In the genomic region with DNA sequence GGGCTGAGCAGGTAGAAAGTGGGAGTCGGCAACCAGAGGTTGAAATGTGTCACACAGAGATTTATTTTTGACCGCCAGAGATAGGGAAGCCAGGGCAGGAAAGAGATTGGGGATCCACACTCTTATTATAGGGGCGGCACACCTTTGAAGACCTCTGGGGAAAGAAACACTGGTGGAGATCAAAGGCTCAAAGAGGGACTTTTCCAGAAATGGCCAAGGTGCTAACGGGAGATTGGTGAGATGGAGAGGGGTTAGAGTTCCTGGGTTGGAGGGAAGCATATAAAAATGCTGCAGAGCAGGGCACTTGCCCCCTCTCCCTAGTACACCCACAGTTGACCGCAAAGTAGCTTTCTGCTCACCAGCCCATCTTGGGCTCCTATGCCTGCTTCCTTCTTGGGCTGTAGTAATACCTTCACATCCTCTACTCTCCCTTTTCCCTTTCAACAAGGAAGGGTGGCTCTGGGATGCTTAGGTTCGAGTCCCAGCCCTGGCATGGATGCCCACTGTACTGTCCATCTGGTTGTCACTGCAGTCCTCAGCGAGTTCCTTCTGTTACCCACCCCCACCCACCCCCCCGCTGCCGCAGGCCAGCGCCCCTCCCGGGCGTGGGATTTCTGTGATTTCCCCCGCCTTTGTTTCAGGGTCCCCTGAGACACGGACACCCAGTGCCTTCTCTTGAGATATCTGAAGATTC, we compare ENCODE assay signal across 8 mouse cellular contexts. TPM values are rescaled to one million over a fixed set of nuclear protein-coding genes. Genes with fewer than 3 reads are reported as not detected.
DNase-seq lines count a peak whose midpoint lies in the region; ATAC-seq and TF ChIP-seq lines count a peak whose summit lies in the region.

No protein-coding gene starts in this region.

- 33% methylated on average over 14 of the region's 14 CpGs for WGBS in forebrain, embryonic 16.5 days
- WGBS in liver, embryonic 13.5 days (ENCODE audit: insufficient replicate concordance), result 22% methylated on average over 14 of the region's 14 CpGs

- no peaks in the 10 kb centered on the region for H3K27me3 ChIP-seq in C2C12 (ENCODE audit: control insufficient read depth, insufficient read depth, insufficient read length)
- H3K27me3 ChIP-seq in forebrain, embryonic 16.5 days (replicated peaks; ENCODE audit: control insufficient read depth, insufficient read depth, low read length), result no peaks in the 10 kb centered on the region
- peaks cover 36% of the 10 kb centered on the region for H3K27me3 ChIP-seq in liver, embryonic 13.5 days

- H3K27ac ChIP-seq in gastrocnemius, adult 2 months, result peak overlapping the region; percentile 88
- no peak overlapping the region for H3K27ac ChIP-seq in forebrain, embryonic 16.5 days (ENCODE audit: low read length)
- H3K27ac ChIP-seq in liver, embryonic 13.5 days, result no peak overlapping the region

- no peak for TF ChIP-seq CTCF in gastrocnemius, adult 2 months (IDR thresholded peaks at IDR 0.05)
- no peak for TF ChIP-seq CTCF in C2C12 (IDR thresholded peaks at IDR 0.05; ENCODE audit: control insufficient read depth, insufficient read depth, insufficient read length)

- no peak for DNase-seq in gastrocnemius, adult 2 months
- DNase-seq in gastrocnemius, adult 8-10 months (ENCODE audit: low spot score in 2 of 2), result no peak
- DNase-seq in liver, embryonic 13.5 days, result no peak
- DNase-seq in right cerebral cortex, adult 18-20 months, result no peak
- no peak for DNase-seq in testis, postnatal 14 days (ENCODE audit: low spot score)
- no peak for DNase-seq in adrenal gland, postnatal 25 days

- peaks cover 34% of the 10 kb centered on the region for H3K79me3 ChIP-seq in C2C12 (ENCODE audit: low read depth)

- H3K4me1 ChIP-seq in forebrain, embryonic 16.5 days (replicated peaks; ENCODE audit: control insufficient read depth, insufficient read depth, low read length), result peaks cover 19% of the 10 kb centered on the region
- no peaks in the 10 kb centered on the region; the same call in 1 of the 2 replicates for H3K4me1 ChIP-seq in liver, embryonic 13.5 days (replicated peaks)

- ATAC-seq in forebrain, embryonic 16.5 days, result peak; percentile 29
- ATAC-seq in liver, embryonic 13.5 days (ENCODE audit: low read depth), result no peak

- H3K9me3 ChIP-seq in forebrain, embryonic 16.5 days (ENCODE audit: control insufficient read depth, low read length), result no peaks in the 10 kb centered on the region
- H3K9me3 ChIP-seq in liver, embryonic 13.5 days (replicated peaks), result no peaks in the 10 kb centered on the region

- H3K4me2 ChIP-seq in forebrain, embryonic 16.5 days (ENCODE audit: low read length), result peak overlapping the region; percentile 95
- H3K4me2 ChIP-seq in liver, embryonic 13.5 days, result peak overlapping the region; percentile 67

- peak overlapping the region; percentile 8 for H3ac ChIP-seq in C2C12 (ENCODE audit: control insufficient read depth, insufficient read length, low read depth)

- peaks cover 46% of the 10 kb centered on the region for H3K79me2 ChIP-seq in C2C12 (ENCODE audit: control insufficient read depth, insufficient read depth)

- H3K4me3 ChIP-seq in gastrocnemius, adult 2 months, result peak overlapping the region; percentile 91
- peak overlapping the region; percentile 77 for H3K4me3 ChIP-seq in C2C12 (ENCODE audit: insufficient read depth, poor library complexity, severe bottlenecking)
- peak overlapping the region; percentile 83 for H3K4me3 ChIP-seq in forebrain, embryonic 16.5 days (replicated peaks; ENCODE audit: low read length)
- H3K4me3 ChIP-seq in liver, embryonic 13.5 days (replicated peaks), result peak overlapping the region; percentile 51

- peak overlapping the region; percentile 75 for H3K9ac ChIP-seq in forebrain, embryonic 16.5 days (replicated peaks; ENCODE audit: low read depth, low read length)
- peak overlapping the region; percentile 56; the same call in 1 of the 2 replicates for H3K9ac ChIP-seq in liver, embryonic 13.5 days

- H3K36me3 ChIP-seq in C2C12 (ENCODE audit: control insufficient read depth, insufficient read depth), result peaks cover 26% of the 10 kb centered on the region
- H3K36me3 ChIP-seq in forebrain, embryonic 16.5 days (ENCODE audit: control insufficient read depth, insufficient read depth), result no peaks in the 10 kb centered on the region
- no peaks in the 10 kb centered on the region for H3K36me3 ChIP-seq in liver, embryonic 13.5 days

- intact Hi-C loops in gastrocnemius, adult 2 months (cut with DNase I), result no loop called here

TF ChIP-seq in C2C12, 6 proteins besides CTCF, POLR2A, EP300 and RAD21:
- no peak for TF ChIP-seq MAX (IDR thresholded peaks at IDR 0.05)
- TF ChIP-seq FOSL1 (IDR thresholded peaks at IDR 0.05; ENCODE audit: insufficient read depth, low read length, poor library complexity, severe bottlenecking), result no peak
- no peak for TF ChIP-seq USF1 (IDR thresholded peaks at IDR 0.05; ENCODE audit: low read depth)
- TF ChIP-seq MYOD1 (IDR thresholded peaks at IDR 0.05; ENCODE audit: control insufficient read depth, insufficient read length, low read depth), result no peak
- no peak for TF ChIP-seq CEBPB (IDR thresholded peaks at IDR 0.05; ENCODE audit: low read depth)
- TF ChIP-seq MYOG (IDR thresholded peaks at IDR 0.05; ENCODE audit: control insufficient read depth, extremely low read depth, insufficient read length), result no peak

RNA-seq across cellular contexts. Expression of a gene that starts 0.4 kb away (rescaled TPM):
- total RNA-seq in gastrocnemius, adult 2 months (2021), result 10 to 100 TPM; 30.2 to 54.1 TPM
- 10 to 100 TPM; 19.3 to 28.8 (median 21.9) TPM for total RNA-seq in gastrocnemius, adult 8-10 months (2022)
- 153 TPM for polyA plus RNA-seq in C2C12 (2012; fragmentation: generic; extraction: Trizol)
- 75.6 and 105 TPM in 2 replicates for polyA plus RNA-seq in forebrain, embryonic 16.5 days (2015; fragmentation: Nextera tagmentation; extraction: Ambion mirVana)
- polyA plus RNA-seq in liver, embryonic 13.5 days (2015; fragmentation: Nextera tagmentation; extraction: Ambion mirVana), result 26.6 and 31.4 TPM in 2 replicates
- total RNA-seq in adrenal gland, postnatal 25 days (2021), result 45.8 and 46.1 TPM in 2 replicates
